Mouse (Mus musculus) urinary bladder, postnatal 36 days (tissue): ENCODE data around the gene Gm21671.
"Not testable (repeated sequence)": the region's sequence is repeated elsewhere in the genome, so short reads cannot be mapped to it uniquely, and the experiment has no call there.

ENCODE experiments used
- DNase-seq, 2 experiments: peaks; one replicate each; pipeline ENCODE4 v3.0.0; 2022; ENCODE audit warnings: low spot score in 2 of 2, mixed read lengths in 1 of 2

Gm21671 gene

GRCm38 (mm10) chr5:25954317-25954716 is at the start of gene Gm21671:
Gene Gm21671 (minus strand): TSS chr5:25954417.
- not testable (repeated sequence) for DNase-seq

- DNase-seq: not testable (repeated sequence)
Observed at GRCm38 (mm10) chr5:25988550-25988949, 34.3 kb upstream of the Gm21671 start, which contains the start of gene Gm21698. Gene Gm21698 (minus strand): TSS chr5:25988650.

- not testable (repeated sequence) for DNase-seq
Observed at GRCm38 (mm10) chr5:25972563-25972962, 18.3 kb upstream of the Gm21671 start, which contains the start of gene Gm21680. Gene Gm21680 (minus strand): TSS chr5:25972663.

- not testable (repeated sequence) for DNase-seq
Observed at GRCm38 (mm10) chr5:25957050-25957449, 2.8 kb upstream of the Gm21671 start.

GRCm38 (mm10) chr5:25956611-25957010 is 2.4 kb upstream of the Gm21671 start:
- not testable (repeated sequence) for DNase-seq

- not testable (repeated sequence) for DNase-seq
Observed at GRCm38 (mm10) chr5:25945391-25945790, 8.8 kb downstream of the Gm21671 start.

- not testable (repeated sequence) for DNase-seq
Observed at GRCm38 (mm10) chr5:25942281-25942680, 11.9 kb downstream of the Gm21671 start, which contains the start of gene Gm21663. Gene Gm21663 (minus strand): TSS chr5:25942381.
